Mouse (Mus musculus): ENCODE results near the gene Adh6b.

Gene Adh6b

GRCm38 (mm10) chr3:138373920-138374319, 32.3 kb downstream of the Adh6b start:
- TF ChIP-seq CTCF (conservative IDR thresholded peaks at IDR 0.05; ENCODE audit: low read length) (no peak), POU5F1 (IDR thresholded peaks at IDR 0.05; ENCODE audit: borderline replicate concordance, low read length) (no peak), NANOG (IDR thresholded peaks at IDR 0.05; ENCODE audit: borderline replicate concordance, low read length) (no peak)
- Histone ChIP-seq H3K9me3 (ENCODE audit: low read length) (no peaks in the 10 kb centered on the region), H3K36me3 (ENCODE audit: insufficient read depth, low read length) (no peaks in the 10 kb centered on the region), H3K27me3 (ENCODE audit: insufficient read depth, low read length) (no peaks in the 10 kb centered on the region), H3K4me3 (replicated peaks; ENCODE audit: low read length) (no peak overlapping the region), H3K4me1 (replicated peaks; ENCODE audit: low read depth, low read length) (no peaks in the 10 kb centered on the region)

GRCm38 (mm10) chr3:138375148-138375547, 33.6 kb downstream of the Adh6b start:
- TF ChIP-seq CTCF (conservative IDR thresholded peaks at IDR 0.05; ENCODE audit: low read length) = no peak
- no peak for TF ChIP-seq POU5F1 (IDR thresholded peaks at IDR 0.05; ENCODE audit: borderline replicate concordance, low read length)
- TF ChIP-seq NANOG (IDR thresholded peaks at IDR 0.05; ENCODE audit: borderline replicate concordance, low read length) = no peak
- no peak overlapping the region for H3K4me3 ChIP-seq (replicated peaks; ENCODE audit: low read length)
- no peaks in the 10 kb centered on the region for H3K36me3 ChIP-seq (ENCODE audit: insufficient read depth, low read length)
- no peaks in the 10 kb centered on the region for H3K27me3 ChIP-seq (ENCODE audit: insufficient read depth, low read length)
- H3K9me3 ChIP-seq (ENCODE audit: low read length) = no peaks in the 10 kb centered on the region
- H3K4me1 ChIP-seq (replicated peaks; ENCODE audit: low read depth, low read length) = no peaks in the 10 kb centered on the region

- Histone ChIP-seq H3K4me3 (replicated peaks; ENCODE audit: low read length) (no peak overlapping the region), H3K4me1 (replicated peaks; ENCODE audit: low read depth, low read length) (no peaks in the 10 kb centered on the region), H3K36me3 (ENCODE audit: insufficient read depth, low read length) (no peaks in the 10 kb centered on the region), H3K9me3 (ENCODE audit: low read length) (no peaks in the 10 kb centered on the region), H3K27me3 (ENCODE audit: insufficient read depth, low read length) (no peaks in the 10 kb centered on the region)
- no peak for TF ChIP-seq POU5F1 (IDR thresholded peaks at IDR 0.05; ENCODE audit: borderline replicate concordance, low read length)
These were observed 39.6 kb downstream of the Adh6b start for GRCm38 (mm10) chr3:138381133-138381532.

GRCm38 (mm10) chr3:138387155-138387554, 45.6 kb downstream of the Adh6b start:
- Histone ChIP-seq H3K27me3 (ENCODE audit: insufficient read depth, low read length) (no peaks in the 10 kb centered on the region), H3K4me3 (replicated peaks; ENCODE audit: low read length) (no peak overlapping the region), H3K4me1 (replicated peaks; ENCODE audit: low read depth, low read length) (no peaks in the 10 kb centered on the region), H3K9me3 (ENCODE audit: low read length) (no peaks in the 10 kb centered on the region), H3K36me3 (ENCODE audit: insufficient read depth, low read length) (no peaks in the 10 kb centered on the region)
- TF ChIP-seq POU5F1 (IDR thresholded peaks at IDR 0.05; ENCODE audit: borderline replicate concordance, low read length) (no peak), NANOG (IDR thresholded peaks at IDR 0.05; ENCODE audit: borderline replicate concordance, low read length) (no peak), CTCF (conservative IDR thresholded peaks at IDR 0.05; ENCODE audit: low read length) (no peak)

GRCm38 (mm10) chr3:138404872-138405271, 63.3 kb downstream of the Adh6b start:
- no peaks in the 10 kb centered on the region for H3K4me1 ChIP-seq (replicated peaks; ENCODE audit: low read depth, low read length)
- no peak overlapping the region for H3K4me3 ChIP-seq (replicated peaks; ENCODE audit: low read length)
- no peaks in the 10 kb centered on the region for H3K9me3 ChIP-seq (ENCODE audit: low read length)
- TF ChIP-seq NANOG (IDR thresholded peaks at IDR 0.05; ENCODE audit: borderline replicate concordance, low read length) = no peak
- no peak for TF ChIP-seq CTCF (conservative IDR thresholded peaks at IDR 0.05; ENCODE audit: low read length)
- no peak for TF ChIP-seq POU5F1 (IDR thresholded peaks at IDR 0.05; ENCODE audit: borderline replicate concordance, low read length)
- H3K27me3 ChIP-seq (ENCODE audit: insufficient read depth, low read length) = no peaks in the 10 kb centered on the region
- H3K36me3 ChIP-seq (ENCODE audit: insufficient read depth, low read length) = no peaks in the 10 kb centered on the region

GRCm38 (mm10) chr3:138405341-138405740, 63.8 kb downstream of the Adh6b start:
- Histone ChIP-seq H3K36me3 (ENCODE audit: insufficient read depth, low read length) (no peaks in the 10 kb centered on the region), H3K4me3 (replicated peaks; ENCODE audit: low read length) (no peak overlapping the region), H3K27me3 (ENCODE audit: insufficient read depth, low read length) (no peaks in the 10 kb centered on the region), H3K4me1 (replicated peaks; ENCODE audit: low read depth, low read length) (no peaks in the 10 kb centered on the region), H3K9me3 (ENCODE audit: low read length) (no peaks in the 10 kb centered on the region)
- TF ChIP-seq CTCF (conservative IDR thresholded peaks at IDR 0.05; ENCODE audit: low read length) = peak; percentile 43
- no peak for TF ChIP-seq POU5F1 (IDR thresholded peaks at IDR 0.05; ENCODE audit: borderline replicate concordance, low read length)

- Histone ChIP-seq H3K4me1 (replicated peaks; ENCODE audit: low read depth, low read length) (no peaks in the 10 kb centered on the region), H3K4me3 (replicated peaks; ENCODE audit: low read length) (no peak overlapping the region), H3K9me3 (ENCODE audit: low read length) (no peaks in the 10 kb centered on the region), H3K36me3 (ENCODE audit: insufficient read depth, low read length) (no peaks in the 10 kb centered on the region), H3K27me3 (ENCODE audit: insufficient read depth, low read length) (no peaks in the 10 kb centered on the region)
- TF ChIP-seq NANOG (IDR thresholded peaks at IDR 0.05; ENCODE audit: borderline replicate concordance, low read length) = no peak
- TF ChIP-seq CTCF (conservative IDR thresholded peaks at IDR 0.05; ENCODE audit: low read length) = no peak
- no peak for TF ChIP-seq POU5F1 (IDR thresholded peaks at IDR 0.05; ENCODE audit: borderline replicate concordance, low read length)
These were observed 64.3 kb downstream of the Adh6b start for GRCm38 (mm10) chr3:138405840-138406239.

- H3K4me1 ChIP-seq (replicated peaks; ENCODE audit: low read depth, low read length) = no peaks in the 10 kb centered on the region
- no peaks in the 10 kb centered on the region for H3K9me3 ChIP-seq (ENCODE audit: low read length)
- no peaks in the 10 kb centered on the region for H3K27me3 ChIP-seq (ENCODE audit: insufficient read depth, low read length)
- no peak overlapping the region for H3K4me3 ChIP-seq (replicated peaks; ENCODE audit: low read length)
- H3K36me3 ChIP-seq (ENCODE audit: insufficient read depth, low read length) = no peaks in the 10 kb centered on the region
- TF ChIP-seq POU5F1 (IDR thresholded peaks at IDR 0.05; ENCODE audit: borderline replicate concordance, low read length) = no peak
- no peak for TF ChIP-seq NANOG (IDR thresholded peaks at IDR 0.05; ENCODE audit: borderline replicate concordance, low read length)
- no peak for TF ChIP-seq CTCF (conservative IDR thresholded peaks at IDR 0.05; ENCODE audit: low read length)
These were observed 66.3 kb downstream of the Adh6b start for GRCm38 (mm10) chr3:138407920-138408319.

All from E14TG2a.4 (cell line).